Mouse (Mus musculus) heart, embryonic 12.5 days (tissue): Measurements from ENCODE around the gene Ppp1r27. TPM values are rescaled to one million over a fixed set of nuclear protein-coding genes. Genes with fewer than 3 reads are reported as not detected.
"Not testable (repeated sequence)": the region's sequence is repeated elsewhere in the genome, so short reads cannot be mapped to it uniquely, and the experiment has no call there.

Experiments used
- ATAC-seq: fragments of 200-750 bp; cut with Nextera tagmentation; 2 replicates; pipeline ENCODE4 v1.8.0; 2017; ENCODE audit warnings: moderate TSS enrichment, moderate library complexity; ENCODE audit not compliant: insufficient number of reproducible peaks, low FRiP score
- H3K27ac ChIP-seq: fragments of 300-500 bp; sonication (generic); 2 replicates; pipeline ENCODE4 v1.5.1; 2016; ENCODE audit warnings: mild to moderate bottlenecking, moderate library complexity; ENCODE audit not compliant: poor library complexity, severe bottlenecking
- H3K27me3 ChIP-seq: fragments of 300-500 bp; sonication (generic); replicated peaks from 2 replicates; pipeline ENCODE4 v1.6.1; 2016; ENCODE audit warnings: mild to moderate bottlenecking, moderate library complexity
- H3K36me3 ChIP-seq: fragments of 300-500 bp; sonication (generic); 2 replicates; pipeline ENCODE4 v1.6.1; 2016; ENCODE audit warnings: mild to moderate bottlenecking, moderate library complexity
- H3K4me1 ChIP-seq: fragments of 300-500 bp; sonication (generic); replicated peaks from 2 replicates; pipeline ENCODE4 v1.6.1; 2016; ENCODE audit warnings: mild to moderate bottlenecking
- H3K4me2 ChIP-seq: fragments of 300-500 bp; sonication (generic); 2 replicates; pipeline ENCODE4 v1.6.1; 2016; ENCODE audit warnings: mild to moderate bottlenecking, moderate library complexity
- H3K4me3 ChIP-seq: fragments of 300-500 bp; sonication (generic); 2 replicates; pipeline ENCODE4 v1.5.1; 2016; ENCODE audit warnings: mild to moderate bottlenecking
- H3K9ac ChIP-seq: fragments of 300-500 bp; sonication (generic); 2 replicates; pipeline ENCODE4 v1.6.1; 2016; ENCODE audit warnings: mild to moderate bottlenecking, moderate library complexity
- H3K9me3 ChIP-seq: fragments of 300-500 bp; sonication (generic); replicated peaks from 2 replicates; pipeline ENCODE4 v1.6.1; 2016; ENCODE audit warnings: mild to moderate bottlenecking, moderate library complexity
- WGBS: fragments of 180-500 bp; shearing (Covaris S2); methylation state at CpG from one replicate; pipeline ENCODE4 v1.1.7; 2016; 5-methylcytosine and 5-hydroxymethylcytosine counted together
- polyA plus RNA-seq: library from polyadenylated mRNA; unstranded; fragments of >200 nt; fragmentation: Nextera tagmentation; extraction: Ambion mirVana; gene quantifications from 2 replicates; pipeline ENCODE4 v1.2.1, GENCODE M21; 2016

Gene Ppp1r27
- polyA plus RNA-seq, 1 experiment from 2014 or later = not detected

GRCm38 (mm10) chr11:120560952-120561728, 10.2 kb upstream of the Ppp1r27 start:
- no peak for ATAC-seq
- peaks cover 74% of the 10 kb centered on the region for H3K36me3 ChIP-seq
- no peak overlapping the region for H3K9ac ChIP-seq
- H3K9me3 ChIP-seq = peaks cover 4% of the 10 kb centered on the region; the same call in 1 of the 2 replicates
- 88% methylated on average over 13 of the region's 13 CpGs for WGBS
- H3K4me2 ChIP-seq = no peak overlapping the region
- H3K27ac ChIP-seq = no peak overlapping the region
- H3K4me1 ChIP-seq = no peaks in the 10 kb centered on the region
- no peaks in the 10 kb centered on the region for H3K27me3 ChIP-seq
- no peak overlapping the region for H3K4me3 ChIP-seq

DNA sequence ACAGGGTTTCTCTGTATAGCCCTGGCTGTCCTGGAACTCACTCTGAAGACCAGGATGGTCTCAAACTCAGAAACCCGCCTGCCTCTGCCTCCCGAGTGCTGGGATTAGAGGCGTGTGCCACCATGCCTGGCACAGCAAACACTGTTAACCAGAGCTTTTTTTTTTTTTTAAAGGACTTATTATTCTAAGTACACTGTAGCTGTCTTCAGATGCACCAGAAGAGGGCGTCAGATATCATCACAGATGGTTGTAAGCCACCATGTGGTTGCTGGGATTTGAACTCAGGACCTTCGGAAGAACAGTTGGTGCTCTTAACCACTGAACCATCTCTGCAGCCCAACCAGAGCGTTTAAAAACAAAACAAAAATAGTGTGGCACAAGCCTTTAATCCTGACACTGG, 7.9 kb upstream of the Ppp1r27 start:
- H3K4me3 ChIP-seq, H3K9ac ChIP-seq, H3K9me3 ChIP-seq, H3K27ac ChIP-seq, H3K27me3 ChIP-seq, ATAC-seq, H3K4me2 ChIP-seq: not testable (repeated sequence)
- peaks cover 52% of the 10 kb centered on the region for H3K36me3 ChIP-seq
- 90% methylated on average over 6 of the region's 6 CpGs for WGBS
- H3K4me1 ChIP-seq = peaks cover 15% of the 10 kb centered on the region

DNA sequence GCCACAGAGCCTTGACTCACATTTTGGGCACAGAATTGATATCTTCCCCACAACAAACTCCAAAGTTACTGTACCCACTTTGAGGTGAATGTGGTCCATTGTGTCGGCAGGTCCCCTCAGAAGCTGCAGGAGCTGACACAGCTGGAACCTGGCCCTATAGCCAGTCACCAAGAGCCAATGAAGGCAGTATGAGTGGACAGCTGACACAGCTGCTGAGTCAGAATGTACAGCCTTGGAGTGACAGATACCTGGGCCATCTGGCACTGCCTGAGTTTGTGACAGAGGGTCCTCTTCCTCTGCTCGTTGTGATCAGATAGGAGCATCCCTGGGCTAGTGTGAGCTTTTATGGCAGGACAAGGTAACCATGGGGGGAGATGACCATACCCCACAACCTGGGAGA, 4.3 kb upstream of the Ppp1r27 start:
- Histone ChIP-seq H3K4me3 (no peak overlapping the region), H3K4me2 (no peak overlapping the region), H3K27me3 (no peaks in the 10 kb centered on the region), H3K9me3 (peaks cover 4% of the 10 kb centered on the region; the same call in 1 of the 2 replicates), H3K9ac (no peak overlapping the region), H3K4me1 (peaks cover 18% of the 10 kb centered on the region), H3K36me3 (peaks cover 17% of the 10 kb centered on the region), H3K27ac (peak overlapping the region; percentile 2; the same call in 1 of the 2 replicates)
- WGBS = 49% methylated on average over 2 of the region's 2 CpGs
- ATAC-seq = 0 out of 2 replicates have a peak, but pooled peaks have one; percentile 48

- Histone ChIP-seq H3K27me3 (no peaks in the 10 kb centered on the region), H3K4me2 (no peak overlapping the region), H3K9ac (no peak overlapping the region), H3K9me3 (peaks cover 4% of the 10 kb centered on the region; the same call in 1 of the 2 replicates), H3K36me3 (peaks cover 12% of the 10 kb centered on the region), H3K4me3 (no peak overlapping the region), H3K27ac (peak overlapping the region; percentile 2; the same call in 1 of the 2 replicates), H3K4me1 (peaks cover 22% of the 10 kb centered on the region)
- 33% methylated on average over 7 of the region's 7 CpGs for WGBS
- ATAC-seq = no peak
These were observed 3.9 kb upstream of the Ppp1r27 start for GRCm38 (mm10) chr11:120554834-120555233.

- H3K9ac ChIP-seq = no peak overlapping the region
These were observed 1.8 kb upstream of the Ppp1r27 start for GRCm38 (mm10) chr11:120552736-120553135.

GRCm38 (mm10) chr11:120549986-120550809, 734 bp downstream of the Ppp1r27 start:
- WGBS = 70% methylated on average over 11 of the region's 11 CpGs
- H3K4me2 ChIP-seq = peak overlapping the region; percentile 91
- H3K27me3 ChIP-seq = no peaks in the 10 kb centered on the region
- H3K36me3 ChIP-seq = peaks cover 6% of the 10 kb centered on the region; the same call in 1 of the 2 replicates
- peak; percentile 30; the same call in 1 of the 2 replicates for ATAC-seq
- peaks cover 35% of the 10 kb centered on the region for H3K4me1 ChIP-seq
- peak overlapping the region; percentile 97 for H3K27ac ChIP-seq
- no peaks in the 10 kb centered on the region for H3K9me3 ChIP-seq
- peak overlapping the region; percentile 95 for H3K4me3 ChIP-seq
- peak overlapping the region; percentile 98 for H3K9ac ChIP-seq

More at GRCm38 (mm10) chr11:120552736-120553135, 1.8 kb upstream of the Ppp1r27 start:
- Histone ChIP-seq H3K27ac (no peak overlapping the region), H3K4me2 (no peak overlapping the region), H3K4me1 (peaks cover 34% of the 10 kb centered on the region), H3K36me3 (no peaks in the 10 kb centered on the region), H3K9me3 (peaks cover 4% of the 10 kb centered on the region; the same call in 1 of the 2 replicates), H3K4me3 (no peak overlapping the region), H3K27me3 (no peaks in the 10 kb centered on the region)
- no peak for ATAC-seq
- WGBS = 73% methylated on average over 5 of the region's 5 CpGs

GRCm38 (mm10) chr11:120549168-120549945, 1.6 kb downstream of the Ppp1r27 start, which contains the start of gene Mcrip1:
Mcrip1 (minus strand) TSS chr11:120549727.
- peak within 1 kb of the TSS; percentile 97 for H3K27ac ChIP-seq
- 1% methylated on average over 81 of the region's 87 CpGs for WGBS
- peak; percentile 91 for ATAC-seq
- peaks cover 26% of the 10 kb centered on the region for H3K4me1 ChIP-seq
- no peaks in the 10 kb centered on the region for H3K27me3 ChIP-seq
- H3K4me3 ChIP-seq = peak within 1 kb of the TSS; percentile 95
- H3K4me2 ChIP-seq = peak within 1 kb of the TSS; percentile 91
- H3K36me3 ChIP-seq = peaks cover 14% of the 10 kb centered on the region
- H3K9ac ChIP-seq = peak within 1 kb of the TSS; percentile 98
- H3K9me3 ChIP-seq = no peaks in the 10 kb centered on the region

GRCm38 (mm10) chr11:120548786-120549167, 2.2 kb downstream of the Ppp1r27 start:
- Histone ChIP-seq H3K36me3 (peaks cover 20% of the 10 kb centered on the region), H3K4me1 (peaks cover 25% of the 10 kb centered on the region), H3K27ac (peak overlapping the region; percentile 97), H3K9me3 (no peaks in the 10 kb centered on the region), H3K27me3 (no peaks in the 10 kb centered on the region), H3K9ac (peak overlapping the region; percentile 98), H3K4me3 (peak overlapping the region; percentile 95), H3K4me2 (peak overlapping the region; percentile 91)
- ATAC-seq = no peak
- WGBS = 17% methylated on average over 7 of the region's 7 CpGs

- Histone ChIP-seq H3K4me3 (peak overlapping the region; percentile 95), H3K9me3 (no peaks in the 10 kb centered on the region), H3K36me3 (peaks cover 25% of the 10 kb centered on the region), H3K4me1 (peaks cover 25% of the 10 kb centered on the region), H3K27me3 (no peaks in the 10 kb centered on the region), H3K9ac (peak overlapping the region; percentile 98), H3K27ac (no peak overlapping the region), H3K4me2 (peak overlapping the region; percentile 91)
- ATAC-seq = no peak
- 70% methylated on average over 3 of the region's 3 CpGs for WGBS
These were observed 2.7 kb downstream of the Ppp1r27 start for GRCm38 (mm10) chr11:120548214-120548613.

GRCm38 (mm10) chr11:120547469-120547868, 3.5 kb downstream of the Ppp1r27 start:
- no peak for ATAC-seq
- no peaks in the 10 kb centered on the region for H3K9me3 ChIP-seq
- no peak overlapping the region for H3K4me2 ChIP-seq
- H3K27ac ChIP-seq = no peak overlapping the region
- H3K27me3 ChIP-seq = no peaks in the 10 kb centered on the region
- WGBS = 63% methylated on average over 2 of the region's 2 CpGs
- H3K9ac ChIP-seq = no peak overlapping the region
- H3K36me3 ChIP-seq = peaks cover 33% of the 10 kb centered on the region
- no peak overlapping the region for H3K4me3 ChIP-seq
- peaks cover 28% of the 10 kb centered on the region for H3K4me1 ChIP-seq
